Mouse (Mus musculus) midbrain, embryonic 10.5 days (tissue): ENCODE measurements around the gene Glud1. TPM values are rescaled to one million over a fixed set of nuclear protein-coding genes. Genes with fewer than 3 reads are reported as not detected.

Experiments
- DNase-seq: peaks from one replicate; pipeline ENCODE4 v3.0.0-alpha.2; 2017; ENCODE audit warnings: low spot score
- H3K27ac ChIP-seq: fragments of 300-500 bp; sonication (generic); replicated peaks from 2 replicates; pipeline ENCODE4 v1.5.1; 2016; ENCODE audit warnings: mild to moderate bottlenecking
- H3K27me3 ChIP-seq: fragments of 300-500 bp; sonication (generic); 2 replicates; pipeline ENCODE4 v1.6.1; 2016; ENCODE audit warnings: low read depth, mild to moderate bottlenecking; ENCODE audit not compliant: poor library complexity, severe bottlenecking
- H3K36me3 ChIP-seq: fragments of 300-500 bp; sonication (generic); 2 replicates; pipeline ENCODE4 v1.6.1; 2016; ENCODE audit warnings: mild to moderate bottlenecking, moderate library complexity
- H3K4me1 ChIP-seq: fragments of 300-500 bp; sonication (generic); 2 replicates; pipeline ENCODE4 v1.6.1; 2016
- H3K4me3 ChIP-seq: fragments of 300-500 bp; sonication (generic); 2 replicates; pipeline ENCODE4 v1.5.1; 2016; ENCODE audit warnings: mild to moderate bottlenecking, moderate library complexity
- H3K9me3 ChIP-seq: fragments of 300-500 bp; sonication (generic); replicated peaks from 2 replicates; pipeline ENCODE4 v1.6.1; 2016; ENCODE audit warnings: mild to moderate bottlenecking
- WGBS: fragments of 180-500 bp; shearing (Covaris S2); methylation state at CpG from one replicate; pipeline ENCODE4 v1.1.7; 2016; 5-methylcytosine and 5-hydroxymethylcytosine counted together
- polyA plus RNA-seq: library from polyadenylated mRNA; unstranded; fragments of >200 nt; fragmentation: Nextera tagmentation; extraction: Ambion mirVana; gene quantifications from 2 replicates; pipeline ENCODE4 v1.2.1, GENCODE M21; 2016

Gene Glud1
- polyA plus RNA-seq, 1 experiment from 2014 or later: 75.5 TPM

GRCm38 (mm10) chr14:34314796-34315195, 4.3 kb downstream of the Glud1 start:
- no peaks in the 10 kb centered on the region for H3K27me3 ChIP-seq
- no peaks in the 10 kb centered on the region for H3K9me3 ChIP-seq
- peaks cover 42% of the 10 kb centered on the region for H3K36me3 ChIP-seq
- H3K4me3 ChIP-seq: no peak overlapping the region
- peaks cover 33% of the 10 kb centered on the region for H3K4me1 ChIP-seq
- 94% methylated on average over 3 of the region's 3 CpGs for WGBS
- no peak overlapping the region for H3K27ac ChIP-seq
- no peak for DNase-seq

DNA sequence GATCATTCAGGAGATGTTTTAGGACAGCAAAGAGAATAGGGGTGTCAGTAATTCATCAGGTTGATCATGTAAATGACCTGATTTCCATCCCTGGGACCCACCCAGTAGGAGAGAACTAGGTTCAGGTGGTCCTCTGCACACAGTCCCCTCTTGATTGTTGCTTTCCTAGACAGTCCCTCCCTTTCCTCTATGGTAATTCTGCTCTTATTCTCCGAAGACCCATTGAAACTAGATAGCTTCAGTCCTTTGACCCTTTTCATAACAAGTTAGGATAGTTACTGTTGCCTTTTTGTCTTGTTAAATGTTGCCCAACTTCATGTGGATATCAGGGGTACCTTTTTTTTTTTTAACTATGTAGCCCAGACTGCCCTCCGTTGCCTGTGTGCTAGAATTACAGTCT, 5.8 kb downstream of the Glud1 start:
- peaks cover 31% of the 10 kb centered on the region for H3K4me1 ChIP-seq
- H3K4me3 ChIP-seq: no peak overlapping the region
- H3K36me3 ChIP-seq: peaks cover 58% of the 10 kb centered on the region
- H3K27ac ChIP-seq: no peak overlapping the region
- 92% methylated on average over 2 of the region's 2 CpGs for WGBS
- no peaks in the 10 kb centered on the region for H3K27me3 ChIP-seq
- no peaks in the 10 kb centered on the region for H3K9me3 ChIP-seq
- no peak for DNase-seq

DNA sequence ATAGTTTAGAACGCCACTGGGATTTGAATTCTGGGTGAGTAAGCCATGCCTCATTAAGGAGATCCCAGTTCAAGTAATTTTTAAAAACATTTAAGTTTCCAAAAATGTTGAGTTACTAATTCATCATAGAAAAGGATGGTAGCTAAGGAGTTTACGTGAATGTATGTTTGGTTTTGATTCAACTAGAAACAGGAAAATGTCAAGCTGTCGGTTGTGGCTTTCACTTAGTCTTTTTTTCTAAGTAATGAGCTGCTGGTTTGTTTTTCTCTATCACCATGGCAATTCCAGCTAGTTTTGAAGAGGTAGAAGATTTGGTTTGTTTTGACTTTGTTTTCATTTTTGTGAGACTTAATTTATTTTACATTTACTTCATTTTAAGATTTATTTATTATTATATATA, 6.9 kb downstream of the Glud1 start:
- Histone ChIP-seq H3K4me1 (peaks cover 23% of the 10 kb centered on the region), H3K36me3 (peaks cover 63% of the 10 kb centered on the region), H3K4me3 (no peak overlapping the region), H3K9me3 (no peaks in the 10 kb centered on the region), H3K27me3 (no peaks in the 10 kb centered on the region), H3K27ac (no peak overlapping the region)
- DNase-seq: no peak
- WGBS: 90% methylated on average over 3 of the region's 3 CpGs

- no peak for DNase-seq
- H3K36me3 ChIP-seq: peaks cover 68% of the 10 kb centered on the region
- H3K4me1 ChIP-seq: peaks cover 16% of the 10 kb centered on the region
- H3K4me3 ChIP-seq: no peak overlapping the region
- no peaks in the 10 kb centered on the region for H3K9me3 ChIP-seq
- no peak overlapping the region for H3K27ac ChIP-seq
- H3K27me3 ChIP-seq: no peaks in the 10 kb centered on the region
These were observed 7.6 kb downstream of the Glud1 start for GRCm38 (mm10) chr14:34318113-34318512.

GRCm38 (mm10) chr14:34323576-34324085, 13.1 kb downstream of the Glud1 start:
- no peak overlapping the region for H3K27ac ChIP-seq
- H3K9me3 ChIP-seq: no peaks in the 10 kb centered on the region
- no peak for DNase-seq
- no peaks in the 10 kb centered on the region for H3K4me1 ChIP-seq
- peaks cover 81% of the 10 kb centered on the region for H3K36me3 ChIP-seq
- no peaks in the 10 kb centered on the region for H3K27me3 ChIP-seq
- 89% methylated on average over 5 of the region's 5 CpGs for WGBS
- no peak overlapping the region for H3K4me3 ChIP-seq

DNA sequence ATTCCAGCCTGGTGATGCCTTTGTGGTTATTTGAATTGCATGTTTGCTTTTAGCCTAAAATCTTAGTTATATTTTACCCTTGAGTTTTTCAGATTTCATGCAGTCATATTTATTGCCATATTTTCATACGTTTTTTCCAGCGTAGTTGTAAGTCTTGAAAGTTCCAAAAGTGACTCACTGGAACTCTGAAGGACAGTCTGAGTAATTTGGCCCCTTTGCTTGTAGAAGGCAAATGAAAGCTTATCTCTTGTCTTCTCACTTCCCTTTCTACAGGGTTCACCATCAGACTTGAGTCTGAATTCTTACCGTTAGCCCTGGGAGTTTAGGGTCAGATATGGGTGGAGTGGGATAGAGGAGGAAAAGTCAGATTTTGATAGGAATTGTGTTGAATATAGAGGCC, 16.1 kb downstream of the Glud1 start:
- no peak overlapping the region for H3K4me3 ChIP-seq
- no peaks in the 10 kb centered on the region for H3K4me1 ChIP-seq
- peaks cover 79% of the 10 kb centered on the region for H3K36me3 ChIP-seq
- no peak overlapping the region for H3K27ac ChIP-seq
- 94% methylated on average over 3 of the region's 3 CpGs for WGBS
- no peaks in the 10 kb centered on the region for H3K27me3 ChIP-seq
- no peak for DNase-seq
- H3K9me3 ChIP-seq: no peaks in the 10 kb centered on the region

DNA sequence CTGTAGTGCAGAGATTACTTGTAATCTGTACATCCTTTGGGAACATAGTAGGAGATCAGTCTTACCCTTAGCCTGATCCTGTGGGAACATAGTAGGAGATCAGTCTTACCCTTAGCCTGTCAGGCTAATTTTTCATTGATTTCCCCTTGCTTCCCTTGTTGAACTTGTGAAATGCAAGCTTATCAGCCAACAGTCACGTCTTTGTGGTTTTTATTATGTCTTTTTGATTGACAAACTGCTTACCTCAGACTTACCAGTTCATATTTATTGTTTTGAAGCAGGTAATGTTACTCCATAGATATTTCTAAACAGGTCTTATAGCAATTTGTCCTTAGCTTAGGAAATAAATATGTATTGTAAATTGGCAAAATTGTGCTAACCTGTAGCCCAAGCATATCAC, 17.1 kb downstream of the Glud1 start:
- 91% methylated on average over 1 of the region's 1 CpGs for WGBS

GRCm38 (mm10) chr14:34330657-34331158, 20.2 kb downstream of the Glud1 start:
- WGBS: 91% methylated on average over 9 of the region's 9 CpGs
- Histone ChIP-seq H3K4me3 (no peak overlapping the region), H3K27me3 (no peaks in the 10 kb centered on the region), H3K9me3 (no peaks in the 10 kb centered on the region), H3K4me1 (no peaks in the 10 kb centered on the region), H3K36me3 (peaks cover 89% of the 10 kb centered on the region), H3K27ac (no peak overlapping the region)
- DNase-seq: no peak

More for the DNA sequence above, 17.1 kb downstream of the Glud1 start:
- Histone ChIP-seq H3K4me3 (no peak overlapping the region), H3K4me1 (no peaks in the 10 kb centered on the region), H3K27me3 (no peaks in the 10 kb centered on the region), H3K9me3 (no peaks in the 10 kb centered on the region), H3K27ac (no peak overlapping the region), H3K36me3 (peaks cover 87% of the 10 kb centered on the region)
- DNase-seq: no peak

DNA sequence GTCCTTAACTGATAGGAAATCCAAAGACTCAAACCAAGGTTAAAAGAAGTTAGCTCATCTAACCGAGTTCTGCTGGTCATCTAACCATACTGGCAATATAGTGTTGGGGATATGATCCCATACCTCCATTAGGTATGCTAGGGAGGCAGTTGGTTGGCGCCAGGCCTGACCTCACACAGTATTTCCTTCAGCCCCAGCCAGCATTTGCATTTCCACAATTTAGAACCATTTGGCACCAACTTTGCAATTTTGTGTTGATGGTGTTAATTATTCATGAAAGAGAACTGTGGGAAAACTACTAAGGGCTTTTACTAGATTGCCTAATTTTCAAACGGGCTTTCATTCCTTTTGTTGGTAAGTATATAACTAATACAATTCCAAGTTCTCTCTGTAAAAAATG, 21.4 kb downstream of the Glud1 start:
- no peak for DNase-seq
- 91% methylated on average over 3 of the region's 3 CpGs for WGBS
- Histone ChIP-seq H3K9me3 (no peaks in the 10 kb centered on the region), H3K4me1 (no peaks in the 10 kb centered on the region), H3K27me3 (no peaks in the 10 kb centered on the region), H3K4me3 (no peak overlapping the region), H3K36me3 (peaks cover 93% of the 10 kb centered on the region), H3K27ac (no peak overlapping the region)

GRCm38 (mm10) chr14:34332476-34332875, 21.9 kb downstream of the Glud1 start:
- Histone ChIP-seq H3K36me3 (peaks cover 96% of the 10 kb centered on the region), H3K9me3 (no peaks in the 10 kb centered on the region), H3K27ac (no peak overlapping the region), H3K4me1 (no peaks in the 10 kb centered on the region), H3K4me3 (no peak overlapping the region), H3K27me3 (no peaks in the 10 kb centered on the region)
- DNase-seq: no peak
- WGBS: 88% methylated on average over 5 of the region's 5 CpGs

DNA sequence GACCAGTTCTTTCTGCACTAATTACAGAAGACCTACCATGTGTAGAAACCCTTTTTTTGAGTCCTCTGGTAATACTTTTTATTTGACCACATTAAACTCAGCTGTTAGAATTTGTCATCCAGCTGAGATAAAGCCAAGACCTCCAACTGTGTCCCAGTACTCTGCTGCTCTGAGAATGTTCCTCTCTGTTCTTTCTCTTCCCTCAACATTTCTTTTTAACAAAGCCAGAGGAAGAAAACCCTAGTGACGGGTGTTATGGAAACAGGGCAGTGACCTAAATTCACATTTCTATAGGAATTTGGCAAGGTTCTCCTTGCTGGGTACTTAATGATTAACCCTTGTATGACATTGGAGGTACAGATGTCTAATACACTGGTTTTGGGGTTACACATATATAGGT, 28.9 kb downstream of the Glud1 start:
- DNase-seq: no peak

DNA sequence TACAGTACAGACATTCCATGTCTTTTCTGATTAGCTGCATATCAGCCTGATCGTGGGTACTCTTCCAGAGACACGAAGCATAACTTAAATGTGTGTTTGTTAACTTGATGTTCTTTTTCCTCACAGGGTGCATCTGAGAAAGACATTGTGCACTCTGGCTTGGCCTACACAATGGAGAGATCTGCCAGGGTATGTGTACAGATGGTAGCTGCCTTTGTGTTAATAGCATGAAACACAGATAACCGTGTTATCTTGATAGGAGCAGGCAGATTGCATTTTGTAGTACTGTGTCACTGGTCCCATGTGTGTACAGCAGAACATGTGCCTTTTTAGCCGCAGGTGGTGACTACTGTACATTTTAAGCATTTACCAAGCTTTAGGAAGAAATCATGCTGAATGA, 31.5 kb downstream of the Glud1 start:
- Histone ChIP-seq H3K4me3 (no peak overlapping the region), H3K36me3 (peaks cover 70% of the 10 kb centered on the region), H3K9me3 (no peaks in the 10 kb centered on the region), H3K4me1 (no peaks in the 10 kb centered on the region), H3K27ac (no peak overlapping the region), H3K27me3 (no peaks in the 10 kb centered on the region)
- whole genome bisulfite sequencing: 94% methylated on average over 4 of the region's 4 CpGs
- DNase-seq: no peak

More for the DNA sequence above, 28.9 kb downstream of the Glud1 start:
- no peaks in the 10 kb centered on the region for H3K9me3 ChIP-seq
- peaks cover 95% of the 10 kb centered on the region for H3K36me3 ChIP-seq
- H3K27me3 ChIP-seq: no peaks in the 10 kb centered on the region
- no peaks in the 10 kb centered on the region for H3K4me1 ChIP-seq
- WGBS: 78% methylated on average over 1 of the region's 1 CpGs
- H3K27ac ChIP-seq: no peak overlapping the region
- H3K4me3 ChIP-seq: no peak overlapping the region

DNA sequence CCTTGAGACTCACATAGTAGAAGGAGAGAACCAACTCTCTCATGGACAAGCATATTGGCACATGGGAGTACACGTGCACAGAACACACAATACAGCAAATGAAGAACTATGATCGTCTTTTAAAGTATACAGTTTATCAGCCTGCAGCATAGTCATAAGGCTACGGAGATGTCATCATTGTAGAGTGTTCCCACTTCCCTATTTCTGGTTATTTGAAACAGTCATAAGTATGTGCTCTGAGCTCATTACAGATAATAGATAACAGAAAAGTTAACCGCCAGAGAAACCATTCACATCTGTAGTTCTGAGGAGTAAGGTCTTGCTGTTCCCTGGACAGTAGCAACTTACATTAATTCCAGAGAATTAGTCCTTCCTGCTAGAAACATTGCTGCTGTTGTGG, 32.6 kb downstream of the Glud1 start:
- Histone ChIP-seq H3K36me3 (peaks cover 60% of the 10 kb centered on the region), H3K27ac (no peak overlapping the region), H3K4me3 (no peak overlapping the region), H3K9me3 (no peaks in the 10 kb centered on the region), H3K27me3 (no peaks in the 10 kb centered on the region), H3K4me1 (no peaks in the 10 kb centered on the region)
- 99% methylated on average over 4 of the region's 4 CpGs for WGBS
- DNase-seq: no peak

DNA sequence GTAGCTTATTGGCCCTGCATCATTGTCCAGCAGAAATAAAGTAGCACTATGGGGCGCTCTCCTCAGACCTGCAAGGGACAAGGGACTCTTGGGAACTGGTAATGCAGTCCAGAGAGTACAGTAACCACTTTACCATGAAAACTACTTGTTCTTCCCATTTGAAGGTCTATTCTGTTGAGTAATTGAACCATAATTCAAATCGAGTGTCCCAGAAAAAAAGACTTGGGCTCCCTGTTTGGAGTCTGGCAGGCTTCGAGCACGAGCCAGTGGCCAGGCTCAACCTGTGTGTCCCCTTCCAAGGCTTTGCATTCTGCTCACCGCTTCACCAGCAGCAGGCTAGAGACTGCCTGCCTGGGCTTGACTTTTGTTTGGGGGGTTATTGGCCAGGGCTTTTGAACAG, 33.8 kb downstream of the Glud1 start:
- Histone ChIP-seq H3K9me3 (no peaks in the 10 kb centered on the region), H3K27me3 (no peaks in the 10 kb centered on the region), H3K27ac (no peak overlapping the region), H3K36me3 (peaks cover 48% of the 10 kb centered on the region), H3K4me3 (no peak overlapping the region), H3K4me1 (no peaks in the 10 kb centered on the region)
- no peak for DNase-seq
- WGBS: 91% methylated on average over 5 of the region's 5 CpGs
